1 mouse cellular context compared by ENCODE assay signal in genomic region chr15:99818321-99819108, GRCm38 (mm10).
TF ChIP-seq lines count a peak whose summit lies in the region.

No protein-coding gene starts in this region.

TF ChIP-seq in CH12.LX, 34 proteins besides CTCF, POLR2A, EP300 and RAD21 (continued from another document):
- TF ChIP-seq JUND (conservative IDR thresholded peaks at IDR 0.05; ENCODE audit: low read depth, low read length) = peak; percentile 97
- TF ChIP-seq MEF2A (IDR thresholded peaks at IDR 0.05; ENCODE audit: borderline replicate concordance, low read depth, low read length) = peak; percentile 81
- no peak; the same call in 1 of the 2 replicates for TF ChIP-seq HCFC1 (IDR thresholded peaks at IDR 0.05; ENCODE audit: low read depth, low read length)
- peak; percentile 68; the same call in 1 of the 2 replicates for TF ChIP-seq MXI1 (IDR thresholded peaks at IDR 0.05; ENCODE audit: low read depth, low read length)
- TF ChIP-seq KAT2A (IDR thresholded peaks at IDR 0.05; ENCODE audit: insufficient replicate concordance, low read length) = 0 out of 2 replicates have a peak, but pooled peaks have one; percentile 41
- no peak for TF ChIP-seq GABPA (IDR thresholded peaks at IDR 0.05; ENCODE audit: insufficient replicate concordance, low read depth, low read length)
- peak; percentile 28; the same call in 1 of the 2 replicates for TF ChIP-seq ZMIZ1 (IDR thresholded peaks at IDR 0.05; ENCODE audit: low read depth, low read length)
- peak; percentile 100 for TF ChIP-seq BHLHE40 (IDR thresholded peaks at IDR 0.05; ENCODE audit: low read depth, low read length)
- TF ChIP-seq NELFE (IDR thresholded peaks at IDR 0.05; ENCODE audit: low read depth, low read length) = peak; percentile 81
- 0 out of 2 replicates have a peak, but pooled peaks have one; percentile 40 for TF ChIP-seq MAFK (IDR thresholded peaks at IDR 0.05; ENCODE audit: insufficient replicate concordance, low read length)
- no peak for TF ChIP-seq USF1 (IDR thresholded peaks at IDR 0.05; ENCODE audit: low read depth, low read length)
- TF ChIP-seq ELF1 (IDR thresholded peaks at IDR 0.05; ENCODE audit: low read depth, low read length) = peak; percentile 70
- TF ChIP-seq TBP (conservative IDR thresholded peaks at IDR 0.05; ENCODE audit: low read depth, low read length) = peak; percentile 92
